Mouse (Mus musculus) limb, embryonic 12.5 days (tissue): ENCODE measurements at regions not wholly inside any gene's neighbourhood (a gene's known extent, or its start where the extent isn't known, plus 50 kb on each side); places are given as distances from the start of the nearest gene placed in this dataset.
"Not testable (repeated sequence)": the region's sequence is repeated elsewhere in the genome, so short reads cannot be mapped to it uniquely, and the experiment has no call there.

Source experiments
- ATAC-seq: fragments of 200-750 bp; cut with Nextera tagmentation; 2 replicates; pipeline ENCODE4 v1.8.0; 2017; ENCODE audit warnings: low read depth, moderate TSS enrichment; ENCODE audit not compliant: insufficient number of reproducible peaks, insufficient read depth, low FRiP score, low TSS enrichment
- H3K27ac ChIP-seq: fragments of 300-500 bp; sonication (generic); 2 replicates; pipeline ENCODE4 v1.5.1; 2016; ENCODE audit warnings: mild to moderate bottlenecking, moderate library complexity
- H3K27me3 ChIP-seq: fragments of 300-500 bp; sonication (generic); 2 replicates; pipeline ENCODE4 v1.6.1; 2016; ENCODE audit warnings: mild to moderate bottlenecking, moderate library complexity
- H3K36me3 ChIP-seq: fragments of 300-500 bp; sonication (generic); 2 replicates; pipeline ENCODE4 v1.6.1; 2016; ENCODE audit warnings: mild to moderate bottlenecking, moderate library complexity
- H3K4me1 ChIP-seq: fragments of 300-500 bp; sonication (generic); replicated peaks from 2 replicates; pipeline ENCODE4 v1.6.1; 2016
- H3K4me2 ChIP-seq: fragments of 300-500 bp; sonication (generic); 2 replicates; pipeline ENCODE4 v1.6.1; 2016; ENCODE audit warnings: mild to moderate bottlenecking, moderate library complexity
- H3K4me3 ChIP-seq: fragments of 300-500 bp; sonication (generic); replicated peaks from 2 replicates; pipeline ENCODE4 v1.5.1; 2016; ENCODE audit warnings: mild to moderate bottlenecking
- H3K9ac ChIP-seq: fragments of 300-500 bp; sonication (generic); replicated peaks from 2 replicates; pipeline ENCODE4 v1.6.1; 2016; ENCODE audit warnings: mild to moderate bottlenecking, moderate library complexity
- H3K9me3 ChIP-seq: fragments of 300-500 bp; sonication (generic); 2 replicates; pipeline ENCODE4 v1.6.1; 2016; ENCODE audit warnings: mild to moderate bottlenecking, moderate library complexity
- WGBS: fragments of 180-500 bp; shearing (Covaris S2); methylation state at CpG from one replicate; pipeline ENCODE4 v1.1.7; 2016; 5-methylcytosine and 5-hydroxymethylcytosine counted together

DNA sequence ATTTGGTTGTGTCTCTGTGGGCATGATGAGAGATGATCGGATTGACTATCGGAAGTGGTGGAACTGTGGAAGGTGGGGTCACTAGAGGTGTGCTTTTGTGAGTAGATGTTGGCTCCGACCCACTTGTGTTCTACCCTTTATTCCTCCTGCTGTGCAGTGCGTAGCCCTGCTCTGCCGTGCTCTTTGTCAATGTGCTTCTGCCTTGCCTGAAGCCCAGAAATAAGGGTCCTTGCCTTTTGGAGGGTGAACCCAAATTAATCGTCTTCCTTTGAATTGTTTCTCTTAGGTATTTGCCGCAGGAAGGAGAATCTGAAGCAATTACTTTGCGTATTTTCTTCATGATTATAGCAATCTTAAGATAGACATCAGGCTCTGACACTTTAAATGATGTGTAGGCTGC, 421.6 kb upstream of the Zfp507 start:
- no peak overlapping the region for H3K9ac ChIP-seq
- no peaks in the 10 kb centered on the region for H3K36me3 ChIP-seq
- H3K4me2 ChIP-seq, result no peak overlapping the region
- H3K4me1 ChIP-seq, result no peaks in the 10 kb centered on the region
- no peak overlapping the region for H3K4me3 ChIP-seq
- H3K27ac ChIP-seq, result no peak overlapping the region
- no peaks in the 10 kb centered on the region for H3K27me3 ChIP-seq
- 89% methylated on average over 8 of the region's 8 CpGs for WGBS
- no peak for ATAC-seq
- no peaks in the 10 kb centered on the region for H3K9me3 ChIP-seq

DNA sequence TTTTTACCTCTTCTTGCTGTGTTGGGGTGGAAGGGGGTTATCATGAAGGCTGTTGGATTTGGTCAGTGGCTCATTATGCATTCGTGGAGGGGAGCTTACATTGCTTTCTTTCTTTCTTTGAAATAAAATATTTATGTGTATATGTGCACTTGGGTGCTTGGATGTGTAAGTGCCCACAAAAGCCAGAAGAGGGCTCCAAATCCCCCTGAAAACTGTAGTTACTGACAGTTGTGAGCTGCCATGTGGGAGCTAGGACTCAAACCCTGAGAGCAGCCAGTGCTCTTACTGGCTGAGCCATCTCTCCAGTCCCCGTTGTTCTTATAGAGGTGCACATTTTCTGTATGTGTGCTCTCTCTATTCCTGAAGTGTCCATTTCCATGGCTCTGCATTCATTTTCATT, 415.6 kb upstream of the Zfp507 start:
- H3K9me3 ChIP-seq, result no peaks in the 10 kb centered on the region
- no peak overlapping the region for H3K4me3 ChIP-seq
- no peaks in the 10 kb centered on the region for H3K4me1 ChIP-seq
- ATAC-seq, result no peak
- H3K4me2 ChIP-seq, result no peak overlapping the region
- no peak overlapping the region for H3K9ac ChIP-seq
- H3K36me3 ChIP-seq, result no peaks in the 10 kb centered on the region
- 54% methylated on average over 2 of the region's 2 CpGs for WGBS
- H3K27me3 ChIP-seq, result no peaks in the 10 kb centered on the region
- no peak overlapping the region for H3K27ac ChIP-seq

DNA sequence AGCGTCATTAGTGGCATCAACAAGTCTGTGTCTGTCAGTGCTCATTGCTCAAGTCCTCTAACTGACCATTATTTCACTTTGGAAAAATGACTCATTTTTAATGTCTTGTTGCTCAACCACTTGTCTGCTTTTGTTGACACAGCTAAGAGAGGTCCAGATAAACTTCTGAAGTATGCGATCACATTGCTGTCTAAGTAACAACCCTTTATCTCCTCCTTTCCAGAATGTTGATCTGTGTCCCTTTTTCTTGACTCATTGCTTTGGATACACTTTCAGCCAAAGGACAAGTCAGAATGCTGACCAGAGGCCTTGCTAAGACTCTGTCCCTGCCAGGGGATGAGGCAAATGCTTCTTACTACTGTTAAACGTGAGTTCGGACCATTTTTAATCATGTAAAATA, 407.2 kb upstream of the Zfp507 start:
- no peak overlapping the region for H3K4me3 ChIP-seq
- H3K36me3 ChIP-seq, result no peaks in the 10 kb centered on the region
- no peaks in the 10 kb centered on the region for H3K27me3 ChIP-seq
- no peaks in the 10 kb centered on the region for H3K4me1 ChIP-seq
- no peak overlapping the region for H3K27ac ChIP-seq
- ATAC-seq, result no peak
- 91% methylated on average over 4 of the region's 4 CpGs for WGBS
- no peak overlapping the region for H3K9ac ChIP-seq
- H3K9me3 ChIP-seq, result no peaks in the 10 kb centered on the region
- H3K4me2 ChIP-seq, result no peak overlapping the region

DNA sequence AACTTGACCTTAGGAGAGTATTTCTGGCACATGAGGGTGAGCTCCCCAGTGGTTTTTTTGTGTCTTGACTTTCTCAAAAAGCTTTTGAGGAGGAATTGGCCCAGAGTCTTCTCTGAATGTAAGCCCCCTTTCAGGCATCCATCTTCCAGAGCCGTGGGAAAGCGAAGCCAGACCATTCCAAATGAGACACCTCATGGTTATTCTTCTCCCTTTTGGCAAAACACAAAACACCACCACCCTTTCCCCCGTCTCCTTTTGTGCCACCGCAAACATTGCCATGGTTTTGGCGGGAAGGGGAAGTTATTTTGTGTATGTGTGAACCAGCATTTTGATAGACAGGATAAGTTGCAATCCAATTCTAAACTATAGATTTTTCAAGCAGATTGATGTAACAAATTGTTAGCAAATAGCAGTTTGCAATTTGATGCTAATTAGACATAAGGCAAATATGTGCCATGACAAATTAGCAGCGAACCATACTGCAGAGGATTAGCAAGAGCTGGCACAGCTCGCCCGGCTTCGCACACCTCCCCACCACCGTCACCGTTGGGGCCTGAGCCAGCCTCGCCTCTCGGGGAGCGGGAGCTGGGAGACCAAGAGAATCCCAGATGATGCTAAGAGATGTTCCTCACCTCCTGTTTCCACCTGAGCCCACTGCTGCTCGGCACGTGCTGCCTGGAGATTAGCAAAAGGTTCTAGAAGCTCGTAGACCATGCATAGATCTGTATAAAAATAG, 404.9 kb upstream of the Zfp507 start:
- Histone ChIP-seq H3K4me1 (no peaks in the 10 kb centered on the region), H3K4me3 (no peak overlapping the region), H3K9ac (no peak overlapping the region), H3K27me3 (no peaks in the 10 kb centered on the region), H3K27ac (no peak overlapping the region), H3K36me3 (no peaks in the 10 kb centered on the region), H3K9me3 (0 out of 2 replicates have a peak, but pooled peaks cover 2% of the 10 kb centered on the region), H3K4me2 (no peak overlapping the region)
- WGBS, result 89% methylated on average over 17 of the region's 17 CpGs
- ATAC-seq, result no peak

DNA sequence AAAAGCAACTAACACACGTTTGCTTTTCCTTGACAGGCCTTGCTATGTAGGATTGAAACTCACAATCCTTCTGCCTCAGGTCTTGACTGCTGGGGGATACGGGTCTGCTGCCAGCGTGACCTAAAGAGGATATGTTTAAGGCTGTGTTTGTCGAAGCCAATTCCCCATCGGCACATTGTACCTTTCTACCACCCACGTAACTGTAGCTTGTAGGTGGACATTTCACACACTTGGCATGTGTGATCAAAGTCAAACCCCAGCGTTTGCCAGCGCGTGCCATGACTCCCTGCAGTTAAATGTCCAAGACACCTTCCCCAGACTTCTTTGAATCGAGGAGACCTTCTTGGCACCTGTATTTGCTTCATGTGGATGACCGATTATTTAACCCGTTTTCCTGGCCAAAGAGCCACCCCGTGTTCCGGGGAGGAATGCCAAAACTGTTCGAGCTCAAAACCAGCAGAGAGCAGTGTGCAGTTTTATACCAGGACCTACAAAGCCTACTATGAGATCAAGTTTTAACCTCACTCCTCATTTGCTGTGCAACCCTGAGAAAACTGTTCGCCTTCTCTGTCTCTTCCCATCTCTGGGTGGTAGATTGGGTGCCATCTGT, 395.4 kb upstream of the Zfp507 start:
- ATAC-seq, result no peak
- 89% methylated on average over 16 of the region's 16 CpGs for WGBS
- no peak overlapping the region for H3K4me3 ChIP-seq
- no peak overlapping the region for H3K9ac ChIP-seq
- no peaks in the 10 kb centered on the region for H3K36me3 ChIP-seq
- no peak overlapping the region for H3K4me2 ChIP-seq
- H3K4me1 ChIP-seq, result no peaks in the 10 kb centered on the region
- H3K27ac ChIP-seq, result no peak overlapping the region
- 0 out of 2 replicates have a peak, but pooled peaks cover 4% of the 10 kb centered on the region for H3K9me3 ChIP-seq
- peaks cover 3% of the 10 kb centered on the region; the same call in 1 of the 2 replicates for H3K27me3 ChIP-seq

DNA sequence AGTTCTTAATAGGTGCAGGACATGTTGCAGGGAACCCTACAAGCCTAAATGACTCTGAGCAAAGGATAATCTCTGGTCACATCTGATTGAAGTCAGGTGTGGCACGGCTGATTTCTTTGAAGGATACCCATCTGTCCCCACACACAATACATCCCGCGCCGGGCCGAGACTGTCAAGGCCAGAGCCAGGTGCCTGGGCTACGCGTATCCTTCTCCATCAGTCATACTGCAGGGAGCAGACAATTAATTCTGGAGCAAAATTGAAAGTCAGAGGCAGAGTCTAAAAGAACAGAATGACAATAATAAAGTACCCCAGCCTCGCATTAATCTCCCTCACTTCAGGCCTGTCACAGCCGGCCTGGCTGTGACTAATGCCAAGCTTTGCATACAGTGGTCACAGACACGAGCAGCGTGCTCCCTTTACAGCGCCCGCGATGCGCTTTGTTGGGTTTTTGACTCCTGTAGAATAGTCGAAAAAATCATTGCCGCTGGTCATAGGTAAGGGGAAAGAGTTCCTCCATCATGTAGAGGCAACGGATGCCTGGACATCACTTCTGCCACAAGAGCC, 393.4 kb upstream of the Zfp507 start:
- ATAC-seq, result no peak
- no peak overlapping the region for H3K9ac ChIP-seq
- WGBS, result 83% methylated on average over 18 of the region's 18 CpGs
- no peak overlapping the region for H3K4me3 ChIP-seq
- peaks cover 16% of the 10 kb centered on the region for H3K4me1 ChIP-seq
- no peaks in the 10 kb centered on the region for H3K9me3 ChIP-seq
- no peak overlapping the region for H3K27ac ChIP-seq
- no peaks in the 10 kb centered on the region for H3K36me3 ChIP-seq
- no peak overlapping the region for H3K4me2 ChIP-seq
- peaks cover 3% of the 10 kb centered on the region; the same call in 1 of the 2 replicates for H3K27me3 ChIP-seq

DNA sequence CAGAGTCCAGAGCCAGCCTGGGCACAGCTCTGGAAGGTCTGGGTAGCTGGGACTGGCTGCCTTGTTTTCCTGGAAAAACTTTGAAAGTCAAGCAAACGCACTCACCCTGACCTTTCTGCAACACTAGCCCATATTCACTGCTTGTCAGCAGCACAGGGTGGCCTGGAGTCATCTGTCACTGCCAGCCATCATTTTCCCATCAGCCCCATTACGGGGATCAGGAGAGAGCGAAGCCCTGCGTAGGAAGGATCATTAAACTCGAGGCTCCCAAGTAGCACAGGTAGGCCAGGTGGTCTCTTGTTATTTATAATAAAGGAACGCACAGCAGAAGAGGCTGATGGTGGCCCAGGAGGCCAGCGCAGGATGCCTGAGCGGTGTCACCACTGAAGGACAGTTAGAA, 389.8 kb upstream of the Zfp507 start:
- Histone ChIP-seq H3K36me3 (no peaks in the 10 kb centered on the region), H3K4me2 (no peak overlapping the region), H3K4me3 (no peak overlapping the region), H3K9me3 (no peaks in the 10 kb centered on the region), H3K27ac (no peak overlapping the region), H3K4me1 (peaks cover 16% of the 10 kb centered on the region), H3K9ac (no peak overlapping the region), H3K27me3 (peaks cover 3% of the 10 kb centered on the region; the same call in 1 of the 2 replicates)
- WGBS, result 51% methylated on average over 8 of the region's 8 CpGs
- no peak for ATAC-seq

- 0 out of 2 replicates have a peak, but pooled peaks cover 3% of the 10 kb centered on the region for H3K9me3 ChIP-seq
- peak; percentile 66; the same call in 1 of the 2 replicates for ATAC-seq
- no peak overlapping the region for H3K9ac ChIP-seq
These were observed 375.1 kb upstream of the Zfp507 start for GRCm38 (mm10) chr7:36177947-36178346.

GRCm38 (mm10) chr7:36175296-36175695, 372.5 kb upstream of the Zfp507 start:
- H3K36me3 ChIP-seq, result no peaks in the 10 kb centered on the region
- H3K4me3 ChIP-seq, result no peak overlapping the region
- no peak overlapping the region for H3K4me2 ChIP-seq
- no peak overlapping the region for H3K9ac ChIP-seq
- peaks cover 6% of the 10 kb centered on the region for H3K4me1 ChIP-seq
- WGBS, result 77% methylated on average over 4 of the region's 4 CpGs
- H3K27ac ChIP-seq, result no peak overlapping the region
- peaks cover 6% of the 10 kb centered on the region; the same call in 1 of the 2 replicates for H3K9me3 ChIP-seq
- no peak for ATAC-seq
- no peaks in the 10 kb centered on the region for H3K27me3 ChIP-seq

More at GRCm38 (mm10) chr7:36177947-36178346, 375.1 kb upstream of the Zfp507 start:
- H3K4me3 ChIP-seq, result no peak overlapping the region
- peaks cover 6% of the 10 kb centered on the region for H3K4me1 ChIP-seq
- no peak overlapping the region for H3K27ac ChIP-seq
- 25% methylated on average over 7 of the region's 7 CpGs for WGBS
- H3K4me2 ChIP-seq, result no peak overlapping the region
- H3K27me3 ChIP-seq, result no peaks in the 10 kb centered on the region
- H3K36me3 ChIP-seq, result no peaks in the 10 kb centered on the region

DNA sequence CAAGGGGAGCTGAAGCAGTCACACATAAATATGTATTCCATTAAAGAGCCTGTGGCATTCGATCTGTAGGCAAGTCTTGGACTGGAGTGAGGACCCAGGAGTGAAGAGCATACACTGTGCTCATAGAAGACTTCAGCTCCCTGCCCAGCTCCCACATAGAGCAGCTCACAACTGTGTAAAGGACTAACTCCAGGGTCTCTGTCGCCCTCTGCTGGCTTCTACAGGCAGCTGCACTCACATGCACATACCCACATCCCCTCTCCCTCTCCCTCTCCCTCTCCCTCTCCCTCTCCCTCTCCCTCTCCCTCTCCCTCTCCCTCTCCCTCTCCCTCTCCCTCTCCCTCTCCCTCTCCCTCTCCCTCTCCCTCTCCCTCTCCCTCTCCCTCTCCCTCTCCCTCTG, 369.7 kb upstream of the Zfp507 start:
- not testable (repeated sequence) for H3K4me3 ChIP-seq, H3K36me3 ChIP-seq, H3K9ac ChIP-seq, ATAC-seq, H3K4me2 ChIP-seq, H3K9me3 ChIP-seq, H3K27ac ChIP-seq, H3K27me3 ChIP-seq, H3K4me1 ChIP-seq
- WGBS, result 45% methylated on average over 2 of the region's 2 CpGs

- Histone ChIP-seq H3K36me3 (no peaks in the 10 kb centered on the region), H3K4me2 (no peak overlapping the region), H3K4me1 (peaks cover 20% of the 10 kb centered on the region; the same call in 1 of the 2 replicates), H3K4me3 (no peak overlapping the region), H3K9me3 (no peaks in the 10 kb centered on the region), H3K27ac (no peak overlapping the region), H3K9ac (no peak overlapping the region), H3K27me3 (no peaks in the 10 kb centered on the region)
- ATAC-seq, result no peak
- 64% methylated on average over 22 of the region's 22 CpGs for WGBS
These were observed 354.6 kb upstream of the Zfp507 start for GRCm38 (mm10) chr7:36157270-36157945.
